Mouse (Mus musculus): Measurements from ENCODE around the gene Pigk.

Pigk gene

DNA sequence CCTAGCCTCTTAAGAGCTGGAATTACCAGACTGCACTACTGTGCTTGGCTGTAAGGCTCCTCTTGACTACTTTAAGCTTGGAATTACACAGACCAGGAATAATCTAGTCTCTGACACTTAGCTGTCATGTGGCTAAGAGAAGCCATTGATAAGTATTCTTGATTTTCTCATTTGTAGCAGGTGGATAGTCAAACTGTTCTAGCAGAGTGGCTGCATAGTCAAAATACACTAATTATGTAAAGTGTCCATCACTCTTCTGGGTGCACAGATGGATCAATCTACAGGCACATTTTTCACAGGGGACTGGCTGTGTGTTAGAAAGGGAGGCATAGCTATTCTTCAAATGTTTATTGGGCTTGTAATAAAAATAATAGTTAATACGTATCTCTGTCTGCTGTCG lies 276.9 kb downstream of the Pigk start:
- DNase-seq (ENCODE audit: extremely low spot score): no peak

DNA sequence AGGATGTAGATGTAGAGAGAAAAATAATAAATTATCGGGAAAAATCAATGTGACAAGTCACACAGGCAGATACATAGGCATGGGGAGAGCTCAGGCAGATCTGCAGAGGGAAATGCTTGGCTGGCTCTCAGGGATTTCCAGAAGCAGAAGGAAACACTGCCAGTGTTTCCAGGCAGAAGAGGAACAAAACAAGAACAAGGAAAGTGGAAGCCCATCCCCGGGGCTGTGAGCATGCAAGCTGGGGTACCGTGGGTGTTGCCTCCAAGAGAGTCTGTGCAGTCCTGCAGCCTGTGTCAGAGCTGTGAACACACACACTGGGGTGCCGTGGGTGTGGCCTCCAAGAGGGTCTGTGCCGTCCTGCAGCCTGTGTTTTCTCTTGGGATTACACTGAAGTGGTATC lies 279.7 kb downstream of the Pigk start:
- DNase-seq (ENCODE audit: extremely low spot score): no peak

DNA sequence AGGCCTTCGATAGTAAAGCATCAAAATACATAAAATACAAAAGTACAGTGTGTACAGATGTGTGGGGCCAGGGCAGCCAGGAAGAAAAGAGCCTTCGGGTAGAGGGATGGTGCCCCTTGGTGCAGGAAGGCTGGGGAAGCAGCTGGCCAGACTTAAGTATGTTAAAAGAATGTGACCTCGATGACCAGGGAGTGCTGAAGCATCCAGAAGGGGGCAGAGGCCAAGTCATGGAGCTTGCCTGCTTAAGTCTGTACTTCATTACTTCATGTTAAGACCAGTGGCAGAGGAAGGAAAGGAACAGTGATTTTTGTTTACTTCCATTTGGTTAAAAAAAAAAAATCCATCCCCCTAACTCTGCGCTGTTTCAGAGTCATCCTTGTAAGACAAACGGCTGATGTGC lies 284.2 kb downstream of the Pigk start:
- DNase-seq (ENCODE audit: extremely low spot score): peak; percentile 40

DNA sequence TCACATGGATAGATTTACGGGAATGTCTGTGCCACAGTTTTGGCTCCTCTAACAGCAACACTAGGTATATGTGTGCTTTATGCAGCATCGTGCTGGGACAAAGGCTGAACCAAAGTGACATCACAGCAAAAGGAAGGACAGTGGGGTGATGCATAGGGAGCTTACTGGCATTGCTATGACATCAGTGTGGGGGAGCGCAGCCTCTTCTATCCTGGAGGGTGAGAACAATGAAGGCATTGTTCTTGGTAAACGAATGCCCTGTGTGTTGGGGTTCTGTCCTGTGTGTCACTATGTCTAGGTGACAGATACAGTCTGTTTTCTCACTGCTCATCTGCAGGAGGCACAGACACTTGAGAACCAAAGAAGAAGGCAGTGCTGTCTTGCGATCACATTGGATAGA lies 285.0 kb downstream of the Pigk start:
- no peak for DNase-seq (ENCODE audit: extremely low spot score)

DNA sequence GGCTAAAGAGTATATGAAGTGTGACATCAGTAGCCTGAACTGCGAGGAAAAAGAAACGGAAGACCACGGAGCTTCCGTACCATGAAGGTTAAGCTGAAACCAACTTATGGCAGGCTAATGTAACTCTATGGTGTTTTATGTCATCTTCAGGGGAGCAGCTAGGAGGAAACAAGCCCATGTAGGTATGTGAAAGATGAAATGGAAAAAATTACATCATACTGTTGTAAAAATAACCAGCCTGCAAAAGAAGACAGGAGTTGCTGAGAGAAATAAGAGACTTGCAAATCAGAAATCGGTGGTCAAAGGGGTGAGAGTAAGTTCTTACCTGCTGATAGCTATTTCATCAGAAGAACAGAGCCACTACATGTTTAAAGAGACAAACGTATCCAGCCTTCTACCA lies 293.0 kb downstream of the Pigk start:
- no peak for DNase-seq (ENCODE audit: extremely low spot score)

DNA sequence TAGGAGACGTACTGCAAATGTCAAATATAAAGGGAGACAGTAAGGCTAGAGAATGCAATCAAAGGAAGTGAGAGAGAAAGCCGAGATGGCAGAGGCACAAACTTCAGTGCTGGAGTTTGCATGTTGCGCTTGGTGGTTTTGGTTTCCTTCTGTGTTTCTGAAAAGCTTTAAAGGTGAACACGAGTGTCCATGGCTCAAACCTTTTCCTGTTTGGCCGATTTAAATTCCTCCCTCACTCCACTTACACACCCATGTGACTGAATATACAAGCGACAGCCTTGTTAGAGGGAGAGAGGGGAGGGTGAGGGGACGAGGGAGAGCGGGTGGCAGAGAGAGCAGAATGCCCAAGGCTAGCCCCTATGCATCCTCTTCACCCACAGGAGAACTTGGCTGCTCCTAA lies 302.5 kb downstream of the Pigk start:
- no peak for DNase-seq (ENCODE audit: extremely low spot score)

DNA sequence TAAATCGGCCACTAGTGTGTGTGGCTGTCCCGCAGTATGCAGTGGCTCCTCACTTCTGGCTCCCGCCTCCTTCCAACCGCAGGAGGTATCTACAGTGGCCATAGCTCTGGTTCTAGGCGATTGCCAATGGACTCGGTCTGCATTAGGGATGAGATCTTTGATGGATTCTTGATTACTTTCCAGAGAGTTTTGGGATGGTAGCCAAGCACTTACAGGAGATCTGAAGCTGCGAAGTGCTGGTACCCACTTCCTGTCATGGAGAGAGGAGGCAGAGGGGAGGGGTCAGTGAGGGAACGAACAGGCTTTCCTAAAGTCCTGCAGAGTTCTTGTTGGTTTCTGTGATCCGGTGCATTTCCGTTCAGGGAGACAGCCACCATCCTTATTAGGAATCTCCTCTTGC lies 304.2 kb downstream of the Pigk start:
- DNase-seq (ENCODE audit: extremely low spot score): no peak

DNA sequence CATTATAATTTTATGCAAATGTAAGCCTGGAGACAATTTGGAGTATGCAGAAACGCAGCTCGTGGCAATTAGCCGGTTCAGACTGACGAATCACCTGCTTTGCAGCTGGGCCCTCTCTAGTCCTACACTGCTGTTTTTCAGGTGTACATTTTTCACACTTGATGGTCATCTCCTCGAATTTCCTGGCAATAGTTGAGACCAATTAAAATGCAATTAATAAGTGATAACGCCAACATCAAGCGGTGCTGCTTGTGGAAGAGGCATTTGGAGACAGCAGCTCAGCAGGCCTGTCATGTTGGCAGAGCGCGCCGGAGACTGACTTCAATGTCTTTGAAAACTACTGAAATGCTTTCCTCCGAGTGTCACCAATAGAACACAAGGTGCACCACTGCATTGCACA lies 310.1 kb downstream of the Pigk start:
- no peak for DNase-seq (ENCODE audit: extremely low spot score)
